Mouse (Mus musculus): ENCODE measurements at regions not wholly inside any gene's neighbourhood (a gene's known extent, or its start where the extent isn't known, plus 50 kb on each side); places are given as distances from the start of the nearest gene placed in this dataset.

GRCm38 (mm10) chr13:72710051-72710450 is 81.4 kb downstream of the Irx2 start:
- TF ChIP-seq POLR2AphosphoS5 (IDR thresholded peaks at IDR 0.05; ENCODE audit: insufficient replicate concordance, low read depth, low read length) (no peak), CTCF (IDR thresholded peaks at IDR 0.05; ENCODE audit: low read depth, low read length) (no peak), GATA2 (IDR thresholded peaks at IDR 0.05; ENCODE audit: borderline replicate concordance, low read depth, low read length) (no peak), GATA1 (IDR thresholded peaks at IDR 0.05; ENCODE audit: borderline replicate concordance, low read length) (no peak)

Data from G1E (cell line).